ENCODE assay signal across 8 mouse cellular contexts in genomic region chr14:76413773-76414121, GRCm38 (mm10). TPM values are rescaled to one million over a fixed set of nuclear protein-coding genes. Genes with fewer than 3 reads are reported as not detected.
DNase-seq lines count a peak whose midpoint lies in the region; ATAC-seq and TF ChIP-seq lines count a peak whose summit lies in the region.

No protein-coding gene starts in this region.

- no peak for ATAC-seq in forebrain, postnatal 0 days
- ATAC-seq in liver, embryonic 15.5 days (ENCODE audit: insufficient read depth), result no peak

- TF ChIP-seq CTCF in ES-Bruce4 (IDR thresholded peaks at IDR 0.05; ENCODE audit: low read depth, low read length), result no peak
- peak; percentile 40 for TF ChIP-seq CTCF in forebrain, postnatal 0 days (IDR thresholded peaks at IDR 0.05; ENCODE audit: low read depth)

- DNase-seq in heart, embryonic 10.5 days (ENCODE audit: low spot score), result no peak
- DNase-seq in heart, postnatal 14 days, result no peak
- DNase-seq in forebrain, postnatal 0 days, result no peak
- no peak for DNase-seq in Muller cell, postnatal 12 days (ENCODE audit: inconsistent ontology term)
- DNase-seq in cerebellum, adult 9-11 months, result no peak
- no peak for DNase-seq in cerebellum, postnatal 25 days

- no peaks in the 10 kb centered on the region for H3K9me3 ChIP-seq in heart, embryonic 10.5 days
- H3K9me3 ChIP-seq in ES-Bruce4 (replicated peaks; ENCODE audit: control insufficient read depth, insufficient read depth, low read length, poor library complexity, severe bottlenecking), result no peaks in the 10 kb centered on the region
- H3K9me3 ChIP-seq in forebrain, postnatal 0 days (ENCODE audit: low read length), result no peaks in the 10 kb centered on the region
- no peaks in the 10 kb centered on the region for H3K9me3 ChIP-seq in liver, embryonic 15.5 days (replicated peaks)

- peak overlapping the region; percentile 100 for H3K9ac ChIP-seq in ES-Bruce4 (ENCODE audit: low read depth, poor library complexity, severe bottlenecking)
- peak overlapping the region; percentile 98 for H3K9ac ChIP-seq in forebrain, postnatal 0 days
- 0 out of 2 replicates have a peak overlapping the region, but pooled peaks have one; percentile 39 for H3K9ac ChIP-seq in liver, embryonic 15.5 days

- no peak for TF ChIP-seq POLR2A in ES-Bruce4 (IDR thresholded peaks at IDR 0.05; ENCODE audit: insufficient read depth, low read length)

- no peaks in the 10 kb centered on the region for H3K27me3 ChIP-seq in heart, embryonic 10.5 days (ENCODE audit: insufficient read depth, poor library complexity, severe bottlenecking)
- H3K27me3 ChIP-seq in ES-Bruce4 (ENCODE audit: control insufficient read depth, insufficient read depth, low read length, poor library complexity, severe bottlenecking), result no peaks in the 10 kb centered on the region
- H3K27me3 ChIP-seq in forebrain, postnatal 0 days (ENCODE audit: insufficient read depth, low read length), result no peaks in the 10 kb centered on the region
- H3K27me3 ChIP-seq in liver, embryonic 15.5 days, result peaks cover 62% of the 10 kb centered on the region

- peaks cover 22% of the 10 kb centered on the region for H3K36me3 ChIP-seq in heart, embryonic 10.5 days
- H3K36me3 ChIP-seq in ES-Bruce4 (ENCODE audit: control insufficient read depth, insufficient read depth, low read length, poor library complexity, severe bottlenecking), result peaks cover 15% of the 10 kb centered on the region
- H3K36me3 ChIP-seq in forebrain, postnatal 0 days (ENCODE audit: insufficient read depth), result peaks cover 22% of the 10 kb centered on the region
- H3K36me3 ChIP-seq in liver, embryonic 15.5 days (replicated peaks), result no peaks in the 10 kb centered on the region

- peak overlapping the region; percentile 95 for H3K4me3 ChIP-seq in heart, embryonic 10.5 days
- H3K4me3 ChIP-seq in ES-Bruce4 (ENCODE audit: low read depth, low read length), result peak overlapping the region; percentile 58
- H3K4me3 ChIP-seq in forebrain, postnatal 0 days (ENCODE audit: low read depth, low read length), result peak overlapping the region; percentile 96
- peak overlapping the region; percentile 63 for H3K4me3 ChIP-seq in liver, embryonic 15.5 days (replicated peaks)

- H3K27ac ChIP-seq in heart, embryonic 10.5 days, result peak overlapping the region; percentile 99
- H3K27ac ChIP-seq in ES-Bruce4 (ENCODE audit: insufficient read depth, low read length), result peak overlapping the region; percentile 77
- peak overlapping the region; percentile 100 for H3K27ac ChIP-seq in forebrain, postnatal 0 days (ENCODE audit: low read depth, low read length)
- H3K27ac ChIP-seq in liver, embryonic 15.5 days (replicated peaks), result no peak overlapping the region

- peaks cover 37% of the 10 kb centered on the region for H3K4me1 ChIP-seq in heart, embryonic 10.5 days
- peaks cover 2% of the 10 kb centered on the region for H3K4me1 ChIP-seq in ES-Bruce4 (ENCODE audit: control insufficient read depth, insufficient read depth, low read length)
- peaks cover 21% of the 10 kb centered on the region for H3K4me1 ChIP-seq in forebrain, postnatal 0 days (ENCODE audit: insufficient read depth)
- peaks cover 17% of the 10 kb centered on the region for H3K4me1 ChIP-seq in liver, embryonic 15.5 days (replicated peaks)

- TF ChIP-seq EP300 in ES-Bruce4 (IDR thresholded peaks at IDR 0.05; ENCODE audit: insufficient read depth, low read depth, low read length), result no peak

- intact Hi-C loops in heart, postnatal 14 days (cut with DNase I), result loop anchor here (2.0 to 5.0 kb wide), 2 partner anchors 96 to 261 kb away; no protein-coding TSS in a partner anchor

- H3K4me2 ChIP-seq in forebrain, postnatal 0 days (ENCODE audit: low read depth), result peak overlapping the region; percentile 74
- peak overlapping the region; percentile 82 for H3K4me2 ChIP-seq in liver, embryonic 15.5 days

- WGBS in heart, embryonic 10.5 days, result 0% methylated on average over 10 of the region's 10 CpGs
- under 1% methylated on average over 10 of the region's 10 CpGs for WGBS in forebrain, postnatal 0 days
- 1% methylated on average over 10 of the region's 10 CpGs for WGBS in liver, embryonic 15.5 days (ENCODE audit: insufficient replicate concordance)

RNA-seq across cellular contexts. Expression of gene Tsc22d1, which starts 1.0 kb away (rescaled TPM):
- 371 and 402 TPM in 2 replicates for polyA plus RNA-seq in heart, embryonic 10.5 days (2016; fragmentation: Nextera tagmentation; extraction: Ambion mirVana)
- total RNA-seq in heart, postnatal 14 days (2021), result 100 to 1,000 TPM; 464 to 515 TPM
- polyA plus RNA-seq in ES-Bruce4 (2011; ENCODE audit: insufficient read depth, insufficient read length, low read depth, missing spikeins), result 258 and 261 TPM in 2 replicates
- total RNA-seq in forebrain, postnatal 0 days (2014; rRNA removed), result 676 and 725 TPM in 2 replicates
- polyA plus RNA-seq in forebrain, postnatal 0 days (2015; fragmentation: Nextera tagmentation; extraction: Ambion mirVana), result 575 and 682 TPM in 2 replicates
- 96.2 and 116 TPM in 2 replicates for polyA plus RNA-seq in liver, embryonic 15.5 days (2015; fragmentation: Nextera tagmentation; extraction: Ambion mirVana)

Comparison
In these comparisons a context has a peak if more than half of its experiments do, and no peak if none do; other contexts are left out.
1. H3K9ac ChIP-seq: peak in every context shown above with its lines; median percentile 100 in ES-Bruce4; 98 in forebrain, postnatal 0 days; 39 in liver, embryonic 15.5 days.